Mouse (Mus musculus) v-Abl transformed pro-B cells (cell line): ENCODE data around the gene Kif26a.

ENCODE experiments used
- in situ Hi-C, 2 experiments: fragments of 400-800 bp; cut with MboI; formaldehyde crosslinking; loops; one replicate each; pipeline ENCODE4 v1.15.1; 2025; ENCODE audit not compliant: unreplicated experiment in 2 of 2

Kif26a gene

GRCm38 (mm10) chr12:112155218-112156051, 9.4 kb downstream of the Kif26a start:
- in situ Hi-C loops = no loop called here

- in situ Hi-C loops = no loop called here
Observed at GRCm38 (mm10) chr12:112156804-112157203, 10.8 kb downstream of the Kif26a start.

GRCm38 (mm10) chr12:112158246-112158645, 12.2 kb downstream of the Kif26a start:
- in situ Hi-C loops = no loop called here

GRCm38 (mm10) chr12:112158784-112159183, 12.8 kb downstream of the Kif26a start:
- in situ Hi-C loops = no loop called here

- in situ Hi-C loops = no loop called here
Observed at GRCm38 (mm10) chr12:112163981-112164839, 18.2 kb downstream of the Kif26a start.

- in situ Hi-C loops = no loop called here
Observed at GRCm38 (mm10) chr12:112164840-112165219, 18.8 kb downstream of the Kif26a start.

GRCm38 (mm10) chr12:112169240-112169639, 23.2 kb downstream of the Kif26a start:
- in situ Hi-C loops = no loop called here

- in situ Hi-C loops = no loop called here
Observed at GRCm38 (mm10) chr12:112170671-112171574, 24.9 kb downstream of the Kif26a start.

GRCm38 (mm10) chr12:112171657-112172056, 25.6 kb downstream of the Kif26a start:
- in situ Hi-C loops = no loop called here

GRCm38 (mm10) chr12:112172214-112172613, 26.2 kb downstream of the Kif26a start:
- in situ Hi-C loops = no loop called here

- in situ Hi-C loops = no loop called here
Observed at GRCm38 (mm10) chr12:112177679-112178078, 31.7 kb downstream of the Kif26a start.

GRCm38 (mm10) chr12:112179687-112180086, 33.7 kb downstream of the Kif26a start:
- in situ Hi-C loops = no loop called here

- in situ Hi-C loops = no loop called here
Observed at GRCm38 (mm10) chr12:112181921-112182608, 36.1 kb downstream of the Kif26a start.

- in situ Hi-C loops = no loop called here
Observed at GRCm38 (mm10) chr12:112182609-112182955, 36.6 kb downstream of the Kif26a start.

GRCm38 (mm10) chr12:112183675-112184074, 37.7 kb downstream of the Kif26a start:
- in situ Hi-C loops = no loop called here

GRCm38 (mm10) chr12:112184390-112184789, 38.4 kb downstream of the Kif26a start:
- in situ Hi-C loops = no loop called here

GRCm38 (mm10) chr12:112186899-112187298, 40.9 kb downstream of the Kif26a start:
- in situ Hi-C loops = no loop called here

GRCm38 (mm10) chr12:112191753-112192152, 45.7 kb downstream of the Kif26a start:
- in situ Hi-C loops = no loop called here

- in situ Hi-C loops = no loop called here
Observed at GRCm38 (mm10) chr12:112195019-112195418, 49.0 kb downstream of the Kif26a start.

GRCm38 (mm10) chr12:112196562-112196961, 50.6 kb downstream of the Kif26a start:
- in situ Hi-C loops = no loop called here
